Mouse (Mus musculus): ENCODE measurements around the gene BC049730. TPM values are rescaled to one million over a fixed set of nuclear protein-coding genes. Genes with fewer than 3 reads are reported as not detected.
"Not testable (repeated sequence)": the region's sequence is repeated elsewhere in the genome, so short reads cannot be mapped to it uniquely, and the experiment has no call there.

Gene BC049730
- not detected in 2 replicates for polyA plus RNA-seq (2016; fragmentation: Nextera tagmentation; extraction: Ambion mirVana)

DNA sequence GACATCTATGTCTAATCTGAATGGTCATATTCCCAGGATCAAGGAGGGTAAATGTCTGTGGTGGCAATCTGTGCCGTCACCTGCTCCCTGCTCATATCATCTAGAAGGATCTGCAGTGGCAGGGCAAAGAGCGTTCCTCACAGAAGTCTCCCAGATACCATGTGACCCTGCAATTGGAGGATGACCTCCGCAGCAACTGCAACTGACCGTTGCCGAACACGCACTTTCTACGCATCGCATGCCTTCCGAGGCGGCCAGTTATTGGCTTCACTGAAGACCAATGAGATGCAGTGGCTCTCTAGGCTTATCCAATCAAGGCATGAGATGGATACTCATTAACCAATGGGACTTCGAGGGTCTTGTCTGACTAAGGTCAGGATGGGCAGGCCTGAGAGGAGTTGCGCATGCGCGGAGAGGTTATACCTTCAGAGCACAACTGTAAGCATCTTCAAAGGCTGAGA lies at the start of gene BC049730:
Gene BC049730, plus strand, starts transcription at position 411 of the 461 bp plus-strand sequence.
- Histone ChIP-seq H3K4me3 (replicated peaks) (no peak within 1 kb of the TSS), H3K27me3 (no peaks in the 10 kb centered on the region), H3K9ac (no peak within 1 kb of the TSS), H3K9me3 (no peaks in the 10 kb centered on the region), H3K4me1 (no peaks in the 10 kb centered on the region), H3K4me2 (no peak within 1 kb of the TSS), H3K36me3 (replicated peaks) (no peaks in the 10 kb centered on the region), H3K27ac (no peak within 1 kb of the TSS)
- ATAC-seq (ENCODE audit: low FRiP score), result no peak
- WGBS, result 94% methylated on average over 14 of the region's 14 CpGs

DNA sequence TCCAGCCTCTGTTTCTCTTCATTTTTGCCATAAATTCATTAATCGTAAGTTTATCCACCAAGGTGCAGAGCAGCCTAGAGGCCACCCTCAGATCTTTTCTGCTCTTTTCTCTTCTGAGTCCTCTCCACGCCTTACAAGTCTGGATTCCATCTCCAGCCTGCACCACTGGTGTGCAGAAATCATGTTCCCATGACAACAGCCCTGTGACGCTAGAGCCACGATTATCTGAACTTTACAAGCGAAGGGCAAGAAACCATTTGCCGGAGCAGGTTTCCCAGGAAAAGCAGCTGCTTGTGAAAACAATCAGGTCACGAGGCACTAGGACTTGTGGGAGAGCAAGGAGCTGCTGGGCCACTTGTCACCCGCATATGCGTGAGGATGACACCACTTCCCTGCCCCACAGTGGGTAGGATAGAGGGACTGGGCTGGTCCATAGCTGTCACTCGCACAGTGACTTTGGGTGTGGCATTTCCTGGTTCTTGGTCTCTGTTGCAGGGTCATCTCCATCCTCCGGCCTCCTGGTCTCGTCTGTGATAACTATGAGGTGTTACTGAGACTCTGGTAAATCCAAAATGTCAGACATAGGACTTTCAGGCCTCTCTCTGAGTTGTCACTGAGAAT lies 49.2 kb upstream of the BC049730 start:
- Histone ChIP-seq H3K27me3 (no peaks in the 10 kb centered on the region), H3K4me1 (no peaks in the 10 kb centered on the region), H3K4me3 (replicated peaks) (no peak overlapping the region), H3K36me3 (replicated peaks) (no peaks in the 10 kb centered on the region), H3K9ac (no peak overlapping the region), H3K27ac (no peak overlapping the region), H3K4me2 (no peak overlapping the region), H3K9me3 (no peaks in the 10 kb centered on the region)
- 82% methylated on average over 12 of the region's 12 CpGs for WGBS
- ATAC-seq (ENCODE audit: low FRiP score), result no peak

DNA sequence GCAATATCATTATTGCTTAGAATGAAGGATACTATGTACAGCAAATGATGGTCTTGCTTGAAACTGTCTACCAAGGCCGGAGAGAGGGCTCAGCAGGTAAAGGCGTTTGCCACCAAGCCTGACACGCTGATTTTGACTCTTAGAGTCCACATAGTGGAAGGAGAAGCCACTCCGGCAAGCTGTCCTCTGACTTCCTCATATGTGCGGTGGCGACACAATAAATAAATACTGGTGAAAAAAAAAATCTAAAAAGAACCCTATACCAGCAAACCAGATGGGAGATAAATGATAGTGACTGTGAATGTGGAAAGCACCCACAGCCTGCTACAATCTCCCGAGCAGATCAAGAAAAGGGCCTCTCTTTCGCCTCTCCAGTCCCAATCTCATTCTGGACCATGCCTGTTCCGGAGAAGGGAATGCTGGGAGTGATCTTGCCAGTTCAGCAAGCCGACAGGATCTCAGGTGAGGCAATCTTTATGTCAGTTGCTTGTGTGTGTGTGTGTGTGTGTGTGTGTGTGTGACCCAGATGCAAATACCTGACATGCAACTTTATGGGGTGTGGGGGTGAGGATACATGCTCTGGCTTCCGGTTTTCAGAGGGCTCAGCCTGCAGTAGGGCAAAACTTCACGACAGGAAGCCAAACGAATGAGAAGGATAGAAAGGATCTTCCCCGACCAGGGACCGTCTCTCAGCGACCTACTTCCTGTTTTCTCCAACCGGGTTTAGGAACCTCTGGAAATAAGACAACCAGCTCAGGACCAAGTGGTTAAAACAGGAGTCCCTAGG lies 47.7 kb upstream of the BC049730 start:
- no peak overlapping the region for H3K4me2 ChIP-seq
- no peak for ATAC-seq (ENCODE audit: low FRiP score)
- H3K27me3 ChIP-seq, result no peaks in the 10 kb centered on the region
- H3K4me1 ChIP-seq, result no peaks in the 10 kb centered on the region
- H3K4me3 ChIP-seq (replicated peaks), result no peak overlapping the region
- H3K9me3 ChIP-seq, result no peaks in the 10 kb centered on the region
- H3K27ac ChIP-seq, result no peak overlapping the region
- H3K9ac ChIP-seq, result no peak overlapping the region
- H3K36me3 ChIP-seq (replicated peaks), result no peaks in the 10 kb centered on the region
- WGBS, result 79% methylated on average over 17 of the region's 17 CpGs

DNA sequence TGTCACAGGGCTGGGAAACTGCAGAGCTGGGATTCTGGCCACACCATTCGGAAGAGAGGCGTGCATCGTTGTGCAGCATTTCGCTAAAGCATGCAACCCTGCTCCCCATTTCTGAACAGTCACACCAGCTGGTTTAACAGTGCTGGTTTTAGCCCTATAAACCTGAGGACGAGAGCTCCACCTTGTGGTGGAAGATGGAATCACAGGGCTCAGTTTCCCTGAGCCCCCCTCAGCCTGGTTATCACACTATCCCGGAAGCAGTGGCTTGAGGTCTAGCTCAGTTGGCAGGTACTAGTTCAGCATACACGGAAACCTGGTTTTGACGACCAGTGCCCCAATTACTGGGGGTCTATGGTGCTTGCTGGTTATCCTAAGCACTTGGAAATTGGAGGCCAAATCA lies 46.5 kb upstream of the BC049730 start:
- peak; percentile 57; the same call in 1 of the 2 replicates for ATAC-seq (ENCODE audit: low FRiP score)
- Histone ChIP-seq H3K27ac (no peak overlapping the region), H3K36me3 (replicated peaks) (no peaks in the 10 kb centered on the region), H3K9ac (no peak overlapping the region), H3K4me3 (replicated peaks) (no peak overlapping the region), H3K27me3 (no peaks in the 10 kb centered on the region), H3K4me2 (no peak overlapping the region), H3K4me1 (no peaks in the 10 kb centered on the region), H3K9me3 (no peaks in the 10 kb centered on the region)
- 16% methylated on average over 8 of the region's 8 CpGs for WGBS

DNA sequence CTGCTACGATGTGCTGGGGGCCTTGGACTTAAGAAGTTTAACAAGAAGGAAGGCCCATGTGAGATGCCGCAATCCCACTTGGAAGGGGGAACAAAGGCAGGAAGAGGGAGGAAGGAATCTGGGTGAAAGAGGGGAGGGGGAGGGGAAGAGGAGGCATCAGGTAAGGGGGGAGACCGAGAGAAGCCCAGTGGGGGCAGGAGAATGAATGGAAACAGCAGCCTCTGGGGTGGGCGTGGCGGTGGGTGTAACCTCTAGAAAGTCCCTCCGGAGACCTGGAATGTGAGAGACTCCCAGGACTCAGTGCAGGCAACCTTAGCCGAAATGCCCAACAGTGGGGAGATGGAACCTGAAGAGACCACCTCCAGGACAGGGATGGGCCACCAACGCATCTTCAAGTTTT lies 44.7 kb upstream of the BC049730 start:
- H3K9ac ChIP-seq, result no peak overlapping the region
- H3K36me3 ChIP-seq (replicated peaks), result no peaks in the 10 kb centered on the region
- H3K27ac ChIP-seq, result no peak overlapping the region
- H3K4me3 ChIP-seq (replicated peaks), result no peak overlapping the region
- H3K4me2 ChIP-seq, result no peak overlapping the region
- ATAC-seq (ENCODE audit: low FRiP score), result no peak
- no peaks in the 10 kb centered on the region for H3K9me3 ChIP-seq
- no peaks in the 10 kb centered on the region for H3K4me1 ChIP-seq
- WGBS, result 32% methylated on average over 8 of the region's 8 CpGs
- H3K27me3 ChIP-seq, result no peaks in the 10 kb centered on the region

DNA sequence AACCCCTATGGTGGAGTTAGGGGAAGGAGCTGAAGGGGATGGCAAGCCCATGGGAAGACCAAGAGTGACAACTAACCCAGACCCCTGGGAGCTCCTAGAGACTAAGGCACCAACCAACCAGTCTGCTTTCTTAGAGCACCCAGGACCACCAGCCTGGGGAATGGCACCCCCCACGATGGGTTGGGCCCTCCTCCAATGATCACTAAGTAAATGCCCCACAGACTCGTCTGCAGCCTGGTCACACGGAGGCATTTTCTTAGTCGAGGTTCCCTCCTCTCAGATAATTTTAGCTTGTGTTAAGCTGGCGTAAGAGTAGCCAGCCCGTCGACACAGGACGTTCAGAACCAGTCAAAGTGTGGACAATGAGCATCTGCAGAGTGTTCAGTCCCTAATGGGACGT lies 44.1 kb upstream of the BC049730 start:
- Histone ChIP-seq H3K36me3 (replicated peaks) (no peaks in the 10 kb centered on the region), H3K9me3 (no peaks in the 10 kb centered on the region), H3K9ac (no peak overlapping the region), H3K4me1 (no peaks in the 10 kb centered on the region), H3K27me3 (no peaks in the 10 kb centered on the region), H3K27ac (no peak overlapping the region), H3K4me3 (replicated peaks) (no peak overlapping the region), H3K4me2 (no peak overlapping the region)
- no peak for ATAC-seq (ENCODE audit: low FRiP score)
- WGBS, result 73% methylated on average over 9 of the region's 9 CpGs

DNA sequence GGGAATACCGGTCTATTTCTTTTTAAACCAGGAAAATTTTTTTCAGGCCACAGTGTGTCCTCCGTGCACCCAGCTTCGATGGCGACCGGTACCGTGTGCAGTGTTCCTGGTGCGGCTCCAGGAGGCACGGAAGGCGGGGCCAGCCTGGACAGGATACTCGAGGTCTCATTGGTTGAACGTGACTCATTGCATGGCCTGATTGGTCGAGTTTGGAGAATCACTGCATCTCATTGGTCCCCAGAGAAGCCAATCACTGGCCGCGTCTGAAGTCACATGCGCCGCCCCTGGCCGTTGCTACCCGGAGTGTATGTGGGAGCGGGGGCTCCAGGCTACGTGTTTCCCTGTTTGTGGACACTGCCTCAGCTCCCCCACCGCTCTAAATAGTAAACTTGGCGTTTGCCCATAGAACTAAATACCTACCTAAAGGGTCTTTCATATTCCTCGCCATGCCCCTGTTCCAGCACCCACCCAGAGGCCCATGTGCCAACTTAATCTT lies 37.0 kb upstream of the BC049730 start:
- WGBS, result 95% methylated on average over 23 of the region's 23 CpGs
- no peak overlapping the region for H3K4me2 ChIP-seq
- H3K27ac ChIP-seq, result no peak overlapping the region
- no peaks in the 10 kb centered on the region for H3K4me1 ChIP-seq
- no peak for ATAC-seq (ENCODE audit: low FRiP score)
- no peaks in the 10 kb centered on the region for H3K36me3 ChIP-seq (replicated peaks)
- H3K4me3 ChIP-seq (replicated peaks), result no peak overlapping the region
- H3K9ac ChIP-seq, result no peak overlapping the region
- H3K27me3 ChIP-seq, result no peaks in the 10 kb centered on the region
- H3K9me3 ChIP-seq, result no peaks in the 10 kb centered on the region

DNA sequence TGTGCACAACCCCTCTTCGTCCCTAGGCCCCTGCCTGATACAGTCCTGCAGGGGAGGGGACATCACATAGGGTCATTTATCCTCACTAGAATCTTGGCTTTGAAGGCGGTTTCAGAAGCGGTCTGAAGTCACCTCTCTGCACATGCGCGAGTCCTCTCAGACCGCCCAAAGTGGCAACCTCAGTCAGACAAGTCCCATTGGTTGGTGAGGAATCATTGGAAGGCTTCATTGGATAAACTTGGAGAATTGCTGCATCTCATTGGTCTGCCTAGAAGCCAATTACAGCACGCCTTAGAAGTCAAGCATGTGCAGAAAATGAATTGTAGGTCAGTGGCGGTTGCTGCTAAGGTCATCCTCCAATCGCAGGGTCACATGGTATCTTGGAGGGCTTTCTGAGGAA lies 32.5 kb upstream of the BC049730 start, which contains the start of gene Tex101:
Gene Tex101, minus strand, starts transcription at position 101 of the 400 bp plus-strand sequence.
- Histone ChIP-seq H3K27me3 (no peaks in the 10 kb centered on the region), H3K27ac (no peak within 1 kb of the TSS), H3K9me3 (no peaks in the 10 kb centered on the region), H3K4me2 (no peak within 1 kb of the TSS), H3K9ac (no peak within 1 kb of the TSS), H3K4me3 (replicated peaks) (no peak within 1 kb of the TSS), H3K36me3 (replicated peaks) (no peaks in the 10 kb centered on the region), H3K4me1 (no peaks in the 10 kb centered on the region)
- WGBS, result 88% methylated on average over 9 of the region's 9 CpGs
- no peak for ATAC-seq (ENCODE audit: low FRiP score)

DNA sequence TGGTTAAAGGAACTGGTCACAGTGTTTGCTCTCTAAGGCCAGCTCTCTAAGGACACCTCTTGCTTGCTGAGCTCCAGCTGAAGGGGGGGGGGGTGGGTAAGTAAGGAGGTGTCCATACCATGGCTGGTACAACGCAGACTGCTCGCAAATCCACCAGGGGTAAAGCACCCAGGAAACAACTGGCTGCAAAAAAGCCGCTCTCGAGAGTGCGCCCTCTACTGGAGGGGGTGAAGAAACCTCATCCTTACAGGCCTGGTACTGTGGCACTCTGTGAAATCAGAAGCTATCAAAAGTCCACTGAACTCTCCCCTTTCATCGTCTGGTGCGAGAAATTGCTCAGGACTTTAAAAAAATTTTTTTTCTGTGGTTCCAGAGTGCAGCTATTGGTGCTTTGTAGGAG lies 24.9 kb upstream of the BC049730 start:
- WGBS, result 79% methylated on average over 7 of the region's 7 CpGs
- not testable (repeated sequence) for H3K9ac ChIP-seq; H3K36me3 ChIP-seq (replicated peaks); H3K4me2 ChIP-seq; ATAC-seq (ENCODE audit: low FRiP score); H3K4me3 ChIP-seq (replicated peaks); H3K27ac ChIP-seq; H3K27me3 ChIP-seq; H3K9me3 ChIP-seq; H3K4me1 ChIP-seq

DNA sequence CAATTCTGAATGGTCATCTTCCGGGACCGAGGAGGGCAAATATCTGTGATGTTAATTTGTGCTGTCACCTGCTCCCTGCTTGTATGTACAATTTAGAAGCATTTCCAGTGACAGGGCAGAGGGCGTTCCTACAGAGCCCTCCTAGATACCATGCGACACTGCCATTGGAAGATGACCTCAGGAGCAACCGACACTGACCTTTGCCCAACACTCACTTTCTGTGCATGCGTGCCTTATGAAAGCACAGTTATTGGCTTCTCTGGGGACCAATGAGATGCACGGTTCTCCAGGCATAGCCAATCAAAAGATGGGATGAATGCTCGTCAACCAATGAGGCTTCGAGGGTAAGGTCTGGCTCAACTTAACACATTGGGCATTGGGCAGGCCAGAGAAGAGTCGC lies 21.5 kb upstream of the BC049730 start:
- H3K36me3 ChIP-seq (replicated peaks); ATAC-seq (ENCODE audit: low FRiP score); H3K9ac ChIP-seq; H3K4me3 ChIP-seq (replicated peaks); H3K27ac ChIP-seq; H3K27me3 ChIP-seq; H3K4me1 ChIP-seq; H3K4me2 ChIP-seq; H3K9me3 ChIP-seq: not testable (repeated sequence)
- 93% methylated on average over 10 of the region's 10 CpGs for WGBS

DNA sequence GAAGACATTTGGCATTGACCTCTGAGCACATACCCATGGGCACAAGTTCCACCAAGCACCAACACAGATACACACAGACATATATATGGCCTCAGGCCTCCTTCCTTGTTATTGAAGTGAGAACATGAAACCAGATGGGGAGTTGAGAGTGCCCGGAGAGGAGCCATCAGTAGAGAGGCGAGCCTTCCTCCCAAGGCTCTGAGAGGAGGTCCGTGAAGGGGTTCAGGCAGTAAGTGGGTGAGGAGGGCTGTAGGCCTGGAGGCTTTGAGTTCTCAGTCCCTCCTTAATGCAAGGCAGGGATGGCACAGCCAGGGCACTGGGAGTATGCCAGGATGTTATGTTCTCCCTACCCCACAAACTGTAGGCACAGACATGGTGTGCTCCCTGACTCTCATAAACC lies 16.3 kb upstream of the BC049730 start:
- not testable (repeated sequence) for H3K27me3 ChIP-seq; H3K27ac ChIP-seq; H3K4me3 ChIP-seq (replicated peaks); H3K9me3 ChIP-seq; ATAC-seq (ENCODE audit: low FRiP score); H3K4me1 ChIP-seq; H3K9ac ChIP-seq; H3K36me3 ChIP-seq (replicated peaks); H3K4me2 ChIP-seq
- 84% methylated on average over 3 of the region's 3 CpGs for WGBS

DNA sequence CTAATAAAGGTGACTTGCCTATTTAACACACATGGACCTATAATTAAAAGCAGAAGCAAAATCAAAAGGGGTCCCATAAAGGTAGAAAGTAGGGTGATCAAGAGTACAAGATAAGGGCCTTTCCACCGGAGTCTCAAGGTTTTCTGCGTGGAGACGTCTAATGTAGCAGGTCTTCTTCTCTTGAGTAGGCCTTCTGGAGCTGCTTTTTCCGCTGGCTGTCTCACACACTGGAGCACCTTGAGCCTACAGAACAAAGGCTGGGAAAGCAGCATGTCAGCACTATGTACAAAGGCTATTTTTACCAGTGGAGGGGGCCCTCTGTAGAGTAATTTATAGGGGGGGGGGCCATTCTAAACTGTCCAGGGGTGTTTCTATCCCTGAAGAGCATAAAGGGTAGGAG lies 11.2 kb upstream of the BC049730 start:
- not testable (repeated sequence) for H3K27ac ChIP-seq; H3K4me1 ChIP-seq; H3K4me2 ChIP-seq; H3K36me3 ChIP-seq (replicated peaks); H3K27me3 ChIP-seq; ATAC-seq (ENCODE audit: low FRiP score); H3K4me3 ChIP-seq (replicated peaks); H3K9ac ChIP-seq; H3K9me3 ChIP-seq
- WGBS, result 91% methylated on average over 4 of the region's 4 CpGs

DNA sequence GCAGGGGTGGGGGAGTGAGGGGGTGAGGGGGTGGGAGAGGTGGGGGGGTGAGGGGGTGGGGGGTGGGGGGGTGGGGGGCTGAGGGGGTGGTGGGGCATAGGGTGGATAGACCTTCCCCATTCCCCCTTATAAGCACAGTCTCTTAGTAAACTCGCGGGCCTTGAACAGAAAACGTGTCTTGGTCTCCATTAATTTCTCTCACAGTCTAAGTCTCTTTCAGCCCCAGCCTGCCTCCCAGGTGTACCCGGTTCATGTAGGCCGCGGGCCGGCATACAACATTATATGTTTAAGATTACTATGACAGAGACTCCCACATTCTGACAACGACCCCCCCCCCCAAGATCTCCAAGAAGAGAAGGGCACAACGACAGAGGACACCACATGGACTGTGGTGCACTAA lies 6.2 kb upstream of the BC049730 start:
- H3K9ac ChIP-seq; H3K27me3 ChIP-seq; H3K9me3 ChIP-seq; H3K4me3 ChIP-seq (replicated peaks); H3K36me3 ChIP-seq (replicated peaks); H3K27ac ChIP-seq; H3K4me2 ChIP-seq; ATAC-seq (ENCODE audit: low FRiP score); H3K4me1 ChIP-seq: not testable (repeated sequence)
- WGBS, result 89% methylated on average over 9 of the region's 9 CpGs

Measured in forebrain, embryonic 12.5 days (tissue).